Mouse (Mus musculus) embryonic fibroblast, embryonic 13.5 days (primary cell): Measurements from ENCODE around the gene Keap1. TPM values are rescaled to one million over a fixed set of nuclear protein-coding genes. Genes with fewer than 3 reads are reported as not detected.

Experiments
- H3K27ac ChIP-seq: 2 replicates; pipeline ENCODE4 v1.5.1; 2012; ENCODE audit warnings: low read length, control low read depth, inconsistent platforms; ENCODE audit not compliant: insufficient read depth
- H3K4me1 ChIP-seq: 2 replicates; pipeline ENCODE4 v1.6.1; 2011; ENCODE audit warnings: low read length; ENCODE audit not compliant: control insufficient read depth, insufficient read depth
- H3K4me3 ChIP-seq: 2 replicates; pipeline ENCODE4 v1.5.1; 2011; ENCODE audit warnings: mild to moderate bottlenecking, control low read depth, low read length; ENCODE audit not compliant: insufficient read depth
- CTCF ChIP-seq: IDR thresholded peaks from 2 replicates; pipeline ENCODE4 v1.5.1; 2011; ENCODE audit warnings: mild to moderate bottlenecking, control low read depth, low read length, moderate library complexity, borderline replicate concordance; ENCODE audit not compliant: insufficient read depth
- POLR2A ChIP-seq: IDR thresholded peaks from 2 replicates; pipeline ENCODE4 v1.6.1; 2011; ENCODE audit warnings: low read depth, mild to moderate bottlenecking, control low read depth, low read length, moderate library complexity
- polyA plus RNA-seq: library from polyadenylated mRNA; stranded (reverse); fragments of >200 nt; gene quantifications from 2 replicates; pipeline ENCODE4 v1.2.4, GENCODE M21; 2011; ENCODE audit warnings: low read depth; ENCODE audit not compliant: missing spikeins, insufficient read length

Keap1 gene
- polyA plus RNA-seq, 1 experiment: 27.4 TPM

DNA sequence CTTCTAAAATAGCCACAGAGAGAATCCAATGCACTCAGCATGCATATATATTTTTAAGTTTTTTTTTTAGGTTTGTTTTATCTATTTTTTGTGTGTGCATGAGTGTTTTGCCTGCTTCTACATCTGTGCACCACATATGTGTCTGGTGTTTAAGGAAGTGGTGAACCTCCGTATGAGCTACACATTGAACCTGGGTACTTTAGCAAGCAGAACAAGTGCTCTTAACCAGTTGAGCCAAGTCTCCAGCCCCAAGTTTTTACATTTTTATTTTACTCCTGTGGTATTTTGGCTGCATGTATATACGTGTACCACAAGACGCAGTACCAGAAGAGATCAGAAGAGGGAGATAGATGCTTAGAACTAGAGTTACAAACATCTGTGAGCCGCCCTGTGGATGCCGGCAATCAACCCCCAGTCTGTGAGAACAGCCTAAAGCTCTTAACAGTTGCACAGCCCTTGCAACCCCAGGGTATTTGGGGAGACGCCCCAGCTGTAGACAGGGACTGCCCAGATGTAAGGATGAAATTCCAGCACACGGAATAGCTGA, 17.7 kb downstream of the Keap1 start:
- TF ChIP-seq CTCF (no peak), POLR2A (no peak)
- H3K4me3 ChIP-seq: no peak overlapping the region

DNA sequence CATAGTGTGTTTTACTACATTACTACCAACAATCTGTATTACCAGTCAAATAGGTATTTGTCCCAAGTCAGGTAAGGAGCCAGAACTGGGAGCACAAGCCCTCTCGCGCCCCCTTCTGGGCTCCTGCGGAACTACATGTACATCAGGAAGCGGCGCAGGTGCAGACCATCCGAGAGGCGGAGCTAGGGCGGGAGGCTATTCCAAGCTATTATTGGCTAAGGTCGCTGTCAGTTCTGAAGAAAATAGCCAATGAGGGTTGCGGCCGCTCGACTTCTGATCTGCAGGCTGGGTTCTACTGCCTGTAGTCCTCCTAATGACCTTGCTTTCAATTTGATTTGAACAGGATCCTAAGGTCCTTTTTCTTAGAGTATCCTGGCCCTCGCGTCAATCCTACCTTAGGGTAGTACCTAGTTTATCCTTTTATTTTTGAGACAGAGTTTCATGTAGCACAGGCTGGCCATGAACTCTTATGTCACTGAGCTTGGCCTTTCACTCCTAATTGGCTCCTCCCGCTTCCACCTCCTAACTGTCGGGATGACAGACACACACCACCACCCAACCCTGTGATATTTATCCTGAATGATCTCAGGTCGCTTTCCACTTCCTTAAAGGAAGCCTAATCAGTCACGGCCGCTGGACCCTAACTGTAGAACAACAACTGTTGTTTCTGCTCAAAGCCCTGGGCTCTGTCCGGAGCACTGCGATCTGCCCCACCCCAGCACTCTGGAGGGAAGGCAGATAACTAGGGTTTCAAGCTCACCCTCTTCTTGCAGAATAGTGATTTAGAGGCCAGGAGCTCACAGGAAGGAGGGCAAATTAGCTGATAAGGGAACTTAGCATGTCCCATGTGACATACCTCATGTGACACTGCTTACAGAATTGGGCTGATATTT, 18.4 kb downstream of the Keap1 start:
- TF ChIP-seq POLR2A (no peak), CTCF (peak; percentile 32; the same call in 1 of the 2 replicates)
- no peaks in the 10 kb centered on the region for H3K4me1 ChIP-seq
- no peak overlapping the region for H3K27ac ChIP-seq
- H3K4me3 ChIP-seq: no peak overlapping the region

More for the DNA sequence above, 17.7 kb downstream of the Keap1 start:
- Histone ChIP-seq H3K27ac (no peak overlapping the region), H3K4me1 (no peaks in the 10 kb centered on the region)

DNA sequence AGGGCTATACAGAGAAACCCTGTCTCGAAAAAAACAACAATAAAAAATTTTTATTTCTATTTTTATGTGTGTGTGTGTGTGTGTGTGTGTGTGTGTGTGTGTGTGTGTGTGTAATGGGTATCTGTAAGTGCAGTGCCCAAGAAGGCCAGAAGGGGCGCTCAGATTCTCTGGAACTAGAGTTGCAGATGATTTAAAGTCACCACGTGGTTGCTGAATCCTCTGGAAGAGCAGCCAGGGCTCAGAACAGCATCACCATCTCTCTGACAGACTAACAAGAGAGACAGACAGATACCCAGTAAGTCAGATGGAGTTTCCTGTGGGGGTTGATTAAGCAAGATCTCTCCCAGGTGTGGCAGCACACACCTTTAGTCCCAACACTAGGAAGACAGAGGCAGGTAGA, 19.3 kb downstream of the Keap1 start:
- Histone ChIP-seq H3K4me3 (no peak overlapping the region), H3K4me1 (no peaks in the 10 kb centered on the region), H3K27ac (no peak overlapping the region)
- TF ChIP-seq POLR2A (no peak), CTCF (no peak)

DNA sequence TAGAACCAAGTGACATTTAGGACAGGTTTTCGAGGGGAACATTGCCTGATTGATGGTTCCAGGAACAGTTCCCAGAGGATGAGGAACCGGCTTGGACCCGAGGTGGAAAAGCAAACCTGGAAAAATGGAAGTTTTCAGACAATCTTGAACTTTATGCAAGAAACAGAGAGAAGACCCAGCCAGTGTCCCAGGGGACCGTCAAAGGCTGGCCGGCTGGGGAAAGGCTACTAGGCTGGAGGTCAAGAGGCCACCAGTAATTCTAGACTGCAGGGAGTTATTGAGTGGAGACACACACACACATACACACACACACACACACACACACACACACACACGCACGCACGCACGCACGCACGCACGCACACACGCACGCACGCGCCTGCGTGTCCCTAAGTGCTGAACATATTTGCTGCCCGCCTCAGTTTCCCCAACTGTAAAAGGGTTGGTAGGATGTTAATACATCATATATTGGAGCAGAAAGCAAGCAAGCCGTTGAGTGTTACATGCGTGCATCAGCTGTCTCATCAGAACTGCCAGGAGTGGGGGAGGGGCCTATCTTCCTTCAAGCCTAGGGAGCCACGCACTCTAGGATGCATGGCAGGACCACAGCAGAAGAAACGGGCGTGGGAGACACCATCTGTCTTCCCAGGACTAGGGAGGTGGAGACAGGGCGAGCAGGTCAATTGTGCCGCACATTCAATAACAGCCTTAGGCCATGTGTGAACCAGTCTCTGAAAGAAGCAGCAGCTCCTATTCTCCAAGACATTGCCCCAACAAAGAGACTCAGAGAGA, 22.9 kb downstream of the Keap1 start:
- TF ChIP-seq CTCF (no peak), POLR2A (no peak)
- no peak overlapping the region for H3K4me3 ChIP-seq
- H3K4me1 ChIP-seq: no peaks in the 10 kb centered on the region
- H3K27ac ChIP-seq: no peak overlapping the region

DNA sequence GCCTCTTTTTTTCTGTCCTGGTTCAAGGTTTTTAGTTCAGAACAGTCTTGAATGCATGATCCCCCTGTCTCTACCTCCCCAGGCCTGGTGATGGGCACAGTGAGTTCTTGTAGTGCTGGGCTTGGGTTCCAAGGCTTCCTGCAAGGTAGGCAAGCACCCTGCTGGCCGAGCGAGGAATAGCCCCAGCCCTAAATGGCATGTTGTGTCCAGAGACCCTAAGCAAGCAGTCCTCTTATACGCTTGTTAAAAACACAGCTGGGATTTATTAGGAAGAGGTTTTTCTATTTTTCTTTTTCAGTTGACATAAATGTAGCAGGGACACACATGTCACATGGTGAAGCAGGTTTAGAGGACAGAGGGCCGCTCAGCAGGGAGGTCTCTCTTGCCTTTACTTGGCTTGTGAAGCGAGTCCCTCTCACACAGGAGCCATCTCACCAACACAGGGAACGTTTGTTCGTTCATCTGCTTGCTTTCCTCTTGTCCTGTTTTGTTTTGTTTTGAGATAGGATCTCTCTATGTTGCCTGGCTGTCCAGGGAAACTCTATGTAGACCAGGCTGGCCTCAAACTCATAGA, 25.5 kb downstream of the Keap1 start:
- no peak overlapping the region for H3K4me3 ChIP-seq
- no peak overlapping the region for H3K27ac ChIP-seq
- no peaks in the 10 kb centered on the region for H3K4me1 ChIP-seq
- TF ChIP-seq POLR2A: no peak
- TF ChIP-seq CTCF: peak; percentile 70; the same call in 1 of the 2 replicates

DNA sequence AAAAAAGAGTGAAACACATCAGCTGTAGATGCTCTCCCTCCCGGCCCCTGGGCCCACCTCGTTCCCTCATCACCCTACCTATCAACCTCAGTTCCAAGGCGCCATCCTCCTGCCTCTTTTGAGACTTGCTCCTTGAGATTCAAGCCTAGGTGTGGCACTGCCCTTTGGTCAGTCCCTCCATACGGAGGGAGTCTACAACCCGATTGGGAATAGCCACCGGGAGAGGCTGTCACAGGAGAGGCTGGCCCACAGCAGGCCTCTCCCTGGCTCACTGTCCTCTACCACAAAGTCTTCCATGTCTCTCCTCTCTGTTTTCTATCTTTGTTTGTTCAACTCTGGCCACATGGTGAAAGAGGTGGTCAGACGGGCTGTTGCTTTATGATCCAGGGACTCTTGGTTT, 27.5 kb downstream of the Keap1 start:
- Histone ChIP-seq H3K27ac (no peak overlapping the region), H3K4me1 (no peaks in the 10 kb centered on the region), H3K4me3 (no peak overlapping the region)
- no peak for TF ChIP-seq CTCF
- no peak for TF ChIP-seq POLR2A

DNA sequence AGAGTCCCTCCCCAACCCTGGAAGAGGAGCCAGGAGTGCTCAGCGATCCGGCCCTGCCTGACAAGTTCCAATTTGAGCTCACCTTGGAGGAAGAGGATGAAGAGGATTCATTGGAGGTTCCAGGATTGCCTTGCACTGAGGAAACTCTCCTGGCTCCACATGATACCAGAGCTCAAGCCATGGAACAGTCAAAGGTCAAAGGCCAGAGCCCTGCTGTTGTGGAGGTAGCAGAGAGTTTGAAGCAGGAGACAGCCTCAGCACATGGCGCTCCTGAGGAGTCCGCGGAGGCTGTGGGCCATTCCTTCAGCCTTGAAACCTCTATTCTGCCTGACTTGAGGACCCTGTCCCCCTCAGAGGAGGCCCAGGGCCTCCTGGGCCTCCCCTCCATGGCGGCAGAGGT, 28.3 kb downstream of the Keap1 start:
- H3K27ac ChIP-seq: no peak overlapping the region
- H3K4me1 ChIP-seq: no peaks in the 10 kb centered on the region
- TF ChIP-seq CTCF (no peak), POLR2A (no peak)
- H3K4me3 ChIP-seq: no peak overlapping the region

DNA sequence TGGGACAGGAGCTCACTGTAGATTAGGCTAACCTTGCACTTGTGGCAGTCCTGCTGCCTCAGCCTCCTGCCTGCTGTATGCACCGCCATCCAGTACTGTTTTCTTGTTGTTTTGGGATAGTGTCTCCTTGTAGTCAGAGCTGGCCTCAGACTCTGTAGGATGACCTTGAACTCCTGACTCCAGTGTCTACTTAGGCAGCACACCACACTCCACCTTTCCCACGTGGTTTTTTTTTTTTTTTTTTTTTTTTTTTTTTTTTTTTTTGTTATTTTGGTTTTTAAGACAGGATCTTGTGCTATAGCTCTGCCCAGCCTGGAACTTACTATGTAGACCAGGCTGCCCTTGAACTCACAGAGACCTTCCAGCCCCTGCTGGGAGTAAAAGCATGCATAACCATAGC, 30.5 kb downstream of the Keap1 start:
- no peak overlapping the region for H3K27ac ChIP-seq
- H3K4me3 ChIP-seq: no peak overlapping the region
- TF ChIP-seq POLR2A (no peak), CTCF (no peak)
- no peaks in the 10 kb centered on the region for H3K4me1 ChIP-seq

DNA sequence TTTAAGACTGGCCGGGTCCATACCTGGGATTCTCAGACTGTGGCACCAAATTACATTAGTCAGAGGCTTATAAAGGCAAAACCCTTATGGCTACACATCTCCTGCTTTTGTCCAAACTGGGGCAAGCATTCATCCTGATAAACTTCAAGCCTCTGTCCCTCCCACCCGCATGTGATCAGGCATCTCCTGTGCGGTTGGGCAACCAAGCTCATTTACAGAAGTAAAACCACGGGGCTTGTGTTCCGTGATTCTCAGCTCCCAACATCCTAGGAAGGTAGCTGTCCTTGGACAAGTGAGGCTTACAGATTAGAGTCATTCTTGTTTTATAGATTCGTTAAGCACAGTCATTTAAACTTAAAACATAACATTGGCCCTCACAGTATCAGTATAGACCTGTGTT, 32.3 kb downstream of the Keap1 start:
- Histone ChIP-seq H3K27ac (no peak overlapping the region), H3K4me1 (no peaks in the 10 kb centered on the region), H3K4me3 (no peak overlapping the region)
- no peak for TF ChIP-seq POLR2A
- TF ChIP-seq CTCF: no peak
